Mouse (Mus musculus) forebrain, embryonic 11.5 days (tissue): ENCODE measurements at regions not wholly inside any gene's neighbourhood (a gene's known extent, or its start where the extent isn't known, plus 50 kb on each side); places are given as distances from the start of the nearest gene placed in this dataset.

ENCODE experiments used
- ATAC-seq: fragments of 200-750 bp; cut with Nextera tagmentation; replicated peaks from 2 replicates; pipeline ENCODE4 v1.8.0; 2017; ENCODE audit warnings: moderate TSS enrichment; ENCODE audit not compliant: low FRiP score
- DNase-seq: peaks from one replicate; pipeline ENCODE4 v3.0.0-alpha.2; 2017; ENCODE audit warnings: low spot score
- H3K27ac ChIP-seq: fragments of 300-500 bp; sonication (generic); 2 replicates; pipeline ENCODE4 v1.5.1; 2014; ENCODE audit warnings: low read depth, low read length
- H3K27me3 ChIP-seq: fragments of 300-500 bp; sonication (generic); 2 replicates; pipeline ENCODE4 v1.6.1; 2014; ENCODE audit warnings: mild to moderate bottlenecking, low read length, mixed read lengths; ENCODE audit not compliant: control insufficient read depth, insufficient read depth
- H3K36me3 ChIP-seq: fragments of 300-500 bp; sonication (generic); 2 replicates; pipeline ENCODE4 v1.6.1; 2014; ENCODE audit warnings: mild to moderate bottlenecking, low read length, moderate library complexity, mixed read lengths; ENCODE audit not compliant: control insufficient read depth, insufficient read depth
- H3K4me1 ChIP-seq: fragments of 300-500 bp; sonication (generic); replicated peaks from 2 replicates; pipeline ENCODE4 v1.6.1; 2014; ENCODE audit warnings: low read length, mixed read lengths; ENCODE audit not compliant: control insufficient read depth, insufficient read depth
- H3K4me2 ChIP-seq: fragments of 300-500 bp; sonication (generic); 2 replicates; pipeline ENCODE4 v1.6.1; 2014; ENCODE audit warnings: low read depth, mild to moderate bottlenecking, low read length, moderate library complexity, mixed read lengths; ENCODE audit not compliant: severe bottlenecking
- H3K4me3 ChIP-seq: fragments of 300-500 bp; sonication (generic); 2 replicates; pipeline ENCODE4 v1.5.1; 2014; ENCODE audit warnings: low read depth, low read length
- H3K9ac ChIP-seq: fragments of 300-500 bp; sonication (generic); 2 replicates; pipeline ENCODE4 v1.6.1; 2014; ENCODE audit warnings: low read length
- H3K9me3 ChIP-seq: fragments of 300-500 bp; sonication (generic); 2 replicates; pipeline ENCODE4 v1.6.1; 2016; ENCODE audit warnings: low read length, mixed read lengths; ENCODE audit not compliant: control insufficient read depth
- WGBS: fragments of 180-500 bp; shearing (Covaris S2); extraction: QIAGEN DNeasy Blood & Tissue Kit; methylation state at CpG from one replicate; pipeline ENCODE4 v1.1.7; 2014; 5-methylcytosine and 5-hydroxymethylcytosine counted together

DNA sequence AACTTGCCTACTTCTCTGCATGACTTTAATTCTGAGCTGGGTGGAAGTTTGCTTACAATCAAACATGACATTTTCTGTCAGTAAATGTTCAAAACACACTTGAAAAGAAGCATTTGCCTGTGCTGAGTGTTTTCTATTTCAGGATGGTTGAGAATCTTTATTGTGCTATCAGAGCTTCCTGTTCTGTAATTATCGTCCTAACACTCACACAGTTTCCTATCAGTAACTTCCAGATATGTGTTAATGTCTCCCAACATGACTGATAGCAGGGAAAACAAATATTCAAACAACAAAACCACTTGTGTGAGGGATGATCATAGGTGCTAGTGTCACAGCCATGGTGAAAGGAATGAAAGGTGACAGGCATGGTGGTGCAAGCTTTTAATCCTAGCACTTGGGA, 1422.1 kb downstream of the Hace1 start:
- Histone ChIP-seq H3K27me3 (no peaks in the 10 kb centered on the region), H3K4me2 (no peak overlapping the region), H3K4me3 (no peak overlapping the region), H3K9ac (no peak overlapping the region), H3K9me3 (no peaks in the 10 kb centered on the region), H3K27ac (no peak overlapping the region), H3K36me3 (no peaks in the 10 kb centered on the region), H3K4me1 (no peaks in the 10 kb centered on the region)
- DNase-seq, result no peak
- no peak for ATAC-seq
- 83% methylated on average over 1 of the region's 1 CpGs for WGBS

GRCm38 (mm10) chr10:47028765-47029164, 1451.1 kb downstream of the Hace1 start:
- ATAC-seq (no peak), DNase-seq (no peak)
- no peaks in the 10 kb centered on the region for H3K9me3 ChIP-seq
- no peak overlapping the region for H3K9ac ChIP-seq
- H3K36me3 ChIP-seq, result no peaks in the 10 kb centered on the region
- no peaks in the 10 kb centered on the region for H3K4me1 ChIP-seq
- H3K4me2 ChIP-seq, result no peak overlapping the region
- no peak overlapping the region for H3K27ac ChIP-seq
- no peaks in the 10 kb centered on the region for H3K27me3 ChIP-seq
- H3K4me3 ChIP-seq, result no peak overlapping the region

GRCm38 (mm10) chr10:47054672-47055071, 1477.0 kb downstream of the Hace1 start:
- ATAC-seq (no peak), DNase-seq (no peak)
- no peak overlapping the region for H3K9ac ChIP-seq
- no peaks in the 10 kb centered on the region for H3K4me1 ChIP-seq
- 80% methylated on average over 2 of the region's 2 CpGs for WGBS
- no peak overlapping the region for H3K4me2 ChIP-seq
- H3K27ac ChIP-seq, result no peak overlapping the region
- no peaks in the 10 kb centered on the region for H3K36me3 ChIP-seq
- no peak overlapping the region for H3K4me3 ChIP-seq
- no peaks in the 10 kb centered on the region for H3K27me3 ChIP-seq
- no peaks in the 10 kb centered on the region for H3K9me3 ChIP-seq

- H3K36me3 ChIP-seq, result no peaks in the 10 kb centered on the region
- no peaks in the 10 kb centered on the region for H3K4me1 ChIP-seq
- H3K27ac ChIP-seq, result no peak overlapping the region
- DNase-seq (no peak), ATAC-seq (no peak)
- H3K27me3 ChIP-seq, result no peaks in the 10 kb centered on the region
- no peak overlapping the region for H3K9ac ChIP-seq
- no peaks in the 10 kb centered on the region for H3K9me3 ChIP-seq
- H3K4me2 ChIP-seq, result no peak overlapping the region
- no peak overlapping the region for H3K4me3 ChIP-seq
- WGBS, result 37% methylated on average over 1 of the region's 1 CpGs
Observed at GRCm38 (mm10) chr10:47102551-47102950, 1524.9 kb downstream of the Hace1 start.
